Mouse (Mus musculus) kidney, postnatal 10 days (tissue): ENCODE data around the gene Phf20.

ENCODE experiments used
- DNase-seq: peaks from one replicate; pipeline ENCODE4 v3.0.0; 2021; ENCODE audit warnings: mixed read lengths

Gene Phf20

DNA sequence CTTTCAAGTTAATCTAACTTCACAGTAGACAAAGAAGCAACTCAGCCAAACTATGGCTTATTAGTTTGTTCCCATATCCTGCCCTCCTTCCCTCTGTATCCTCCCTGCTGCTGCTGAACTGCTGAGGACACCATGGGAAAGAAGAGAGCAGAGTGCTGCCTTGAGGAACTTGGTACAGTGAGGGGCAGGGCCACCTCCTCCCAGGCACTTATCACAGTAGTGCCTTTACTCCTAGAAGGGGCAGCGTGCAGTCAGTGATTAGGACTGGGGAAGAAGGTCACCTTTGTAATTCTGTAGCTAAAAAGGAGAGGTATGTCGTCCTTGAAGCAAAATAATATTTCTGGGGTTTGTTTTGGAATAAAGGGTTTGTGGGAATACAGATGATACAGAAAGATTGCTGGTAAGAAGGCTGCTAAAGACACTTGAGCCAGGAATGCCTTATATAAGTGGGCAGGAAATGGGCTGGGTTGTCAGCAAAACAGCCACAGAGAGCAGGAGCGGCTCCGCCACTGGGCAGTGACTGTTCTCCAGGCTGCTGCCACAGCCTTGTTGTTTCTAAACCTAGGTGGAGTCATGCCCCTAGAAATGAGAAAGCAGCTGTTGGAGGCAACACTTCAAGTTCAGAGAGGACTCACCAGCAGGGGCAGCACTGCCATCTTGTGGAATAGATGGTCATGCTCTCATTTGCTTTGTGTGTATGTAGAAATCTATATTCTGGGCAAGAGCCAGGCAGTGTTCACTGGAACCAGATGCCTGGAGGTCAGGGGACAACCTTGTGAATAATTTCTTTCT lies 82.2 kb downstream of the Phf20 start:
- peak; percentile 90 for DNase-seq

GRCm38 (mm10) chr2:156281227-156281626 lies 85.0 kb downstream of the Phf20 start:
- no peak for DNase-seq

DNA sequence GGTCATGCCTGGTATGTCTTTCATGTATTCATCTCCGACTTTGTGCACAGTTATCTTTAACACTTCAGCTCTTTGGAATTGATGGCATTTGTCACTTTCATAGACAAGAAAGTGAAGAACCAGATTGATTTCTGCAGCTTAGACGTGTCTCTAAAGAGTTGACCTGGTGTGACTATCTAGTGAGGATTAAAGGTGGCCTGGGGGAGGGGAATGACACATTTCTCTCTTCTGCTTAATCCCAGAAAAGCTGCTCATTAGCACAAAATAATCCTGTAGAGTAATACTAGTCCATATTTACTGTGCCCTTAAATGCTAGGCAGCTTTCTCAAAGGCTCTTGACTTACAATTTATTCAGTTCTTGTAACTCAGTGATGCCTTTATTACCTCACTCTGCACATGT lies 88.9 kb downstream of the Phf20 start:
- no peak for DNase-seq

- DNase-seq: no peak
Observed at GRCm38 (mm10) chr2:156286733-156287132, 90.5 kb downstream of the Phf20 start.

GRCm38 (mm10) chr2:156288222-156288621 lies 92.0 kb downstream of the Phf20 start:
- no peak for DNase-seq

DNA sequence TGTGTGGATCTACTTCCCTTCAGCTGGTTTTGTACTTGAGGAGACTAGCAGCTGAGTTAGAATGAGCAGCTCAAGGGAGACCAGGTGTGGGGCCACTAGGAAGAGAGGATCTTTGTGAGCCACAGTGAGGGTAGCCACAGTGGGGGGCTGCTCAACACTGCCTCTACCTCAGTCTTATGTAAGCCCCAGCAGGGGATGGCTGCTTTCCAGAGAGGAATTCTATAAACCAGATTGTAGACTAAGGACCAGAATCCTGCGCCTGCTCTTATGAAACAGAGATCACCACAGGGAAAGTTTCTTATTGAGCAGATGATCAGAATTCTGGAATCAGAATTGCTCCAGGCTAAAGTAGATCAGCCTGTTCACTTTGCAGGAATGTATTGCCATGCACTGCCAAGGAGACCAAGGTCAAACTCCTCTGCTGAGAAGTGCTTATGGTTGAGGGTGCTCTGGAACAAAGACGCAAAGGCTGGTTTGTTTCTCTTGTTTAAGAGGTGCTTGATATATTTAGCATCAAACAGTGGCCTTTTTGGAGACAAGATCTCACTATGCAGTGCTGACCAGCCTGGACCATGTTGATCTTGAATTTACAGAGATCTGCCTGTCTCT lies 93.4 kb downstream of the Phf20 start:
- no peak for DNase-seq

DNA sequence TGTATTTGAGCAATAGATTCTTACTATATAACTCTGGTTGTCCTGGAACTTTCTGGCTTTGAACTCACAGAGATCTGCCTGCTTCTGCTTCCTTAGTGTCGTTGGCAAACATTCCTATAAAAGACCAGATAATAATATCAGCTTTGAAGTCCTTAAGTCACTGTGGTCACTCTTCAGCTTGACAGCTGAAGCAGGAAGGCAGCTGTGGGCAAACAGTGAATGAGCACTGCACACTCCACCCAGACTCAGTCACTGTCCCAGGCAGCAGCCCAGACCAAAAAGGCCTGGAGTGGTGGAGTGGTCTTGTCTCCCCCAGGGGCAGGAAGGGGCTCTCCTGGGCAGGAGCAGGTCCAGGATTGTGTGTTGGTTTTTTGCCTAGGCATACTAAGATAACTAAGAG lies 95.7 kb downstream of the Phf20 start:
- no peak for DNase-seq

DNA sequence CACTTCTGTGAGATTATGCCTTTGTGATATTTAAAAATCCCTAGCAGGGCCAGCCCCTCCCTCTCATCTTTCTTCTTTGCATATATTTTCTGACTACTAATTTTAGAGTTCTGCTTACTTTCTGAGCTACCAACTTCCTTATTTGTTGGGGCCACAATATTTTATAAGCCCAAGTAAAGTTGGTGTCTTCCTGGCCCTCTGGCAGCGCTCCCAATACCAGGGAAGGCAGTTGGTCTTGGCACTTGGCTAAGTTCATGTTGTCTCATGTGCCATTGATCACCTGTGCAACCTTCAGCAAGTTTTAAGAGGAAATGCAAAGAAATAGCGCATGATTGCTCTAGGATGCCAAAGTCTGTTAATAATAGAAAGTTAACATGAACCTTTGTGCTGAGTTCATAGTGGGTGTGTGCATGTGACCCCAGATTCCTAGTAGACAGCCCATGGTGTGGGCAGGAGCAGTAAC lies 99.4 kb downstream of the Phf20 start:
- DNase-seq: peak; percentile 68

GRCm38 (mm10) chr2:156296190-156296589 lies 99.9 kb downstream of the Phf20 start:
- DNase-seq: no peak

DNA sequence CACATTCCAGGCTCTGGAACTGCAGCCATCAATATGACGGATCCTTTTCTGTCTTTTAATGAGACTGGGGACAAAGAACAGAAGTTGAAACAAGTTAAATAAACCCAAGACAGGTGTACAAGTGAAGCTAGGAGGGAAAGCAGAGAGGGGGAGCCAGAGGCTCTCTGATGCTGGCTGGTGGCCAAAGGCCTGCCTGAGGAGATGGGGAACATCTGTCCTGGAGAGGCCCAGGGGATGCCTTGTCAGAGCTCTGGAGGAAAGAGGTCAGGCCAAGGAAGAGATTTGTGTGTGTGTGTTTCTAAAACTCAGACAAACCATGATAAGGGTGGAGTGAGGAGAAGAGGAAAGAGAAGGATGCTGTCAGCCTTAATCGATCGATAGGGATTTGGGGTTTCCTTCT lies 101.4 kb downstream of the Phf20 start:
- peak; percentile 84 for DNase-seq

DNA sequence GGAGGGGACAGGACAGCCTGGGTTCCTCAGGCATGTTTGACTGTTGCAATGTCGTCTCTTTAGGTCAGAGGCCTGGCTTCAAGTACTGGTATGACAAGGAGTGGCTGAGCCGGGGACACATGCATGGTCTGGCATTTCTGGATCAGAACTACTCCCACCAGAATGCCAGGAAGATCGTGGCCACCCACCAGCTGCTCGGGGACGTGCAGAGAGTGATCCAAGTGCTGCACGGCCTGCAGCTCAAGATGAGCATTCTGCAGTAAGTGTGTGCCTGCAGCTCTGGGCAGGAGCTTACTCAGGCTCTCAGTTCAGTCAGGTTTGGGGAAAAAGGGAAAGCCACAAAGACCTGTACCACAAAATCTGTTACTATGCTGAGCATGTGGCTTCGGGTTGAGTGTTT lies 102.2 kb downstream of the Phf20 start:
- DNase-seq: no peak

DNA sequence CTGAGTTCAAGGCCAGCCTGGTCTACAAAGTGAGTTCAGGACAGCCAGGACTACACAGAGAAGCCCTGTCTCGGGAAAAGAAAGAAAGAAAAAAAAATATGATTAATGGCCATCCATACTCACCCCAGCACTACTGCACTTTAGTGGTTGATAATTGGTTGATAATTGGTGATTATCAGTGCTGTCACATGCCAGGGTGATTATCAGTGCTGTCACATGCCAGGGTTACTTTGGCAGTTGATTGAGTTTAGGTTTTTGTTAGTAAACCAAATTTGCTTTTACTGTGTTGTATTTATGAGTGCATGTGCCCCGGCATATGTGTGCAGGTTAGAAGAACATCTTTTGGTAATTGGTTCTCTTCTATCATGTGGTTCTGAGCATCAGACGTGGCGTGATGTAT lies 105.8 kb downstream of the Phf20 start:
- DNase-seq: no peak

DNA sequence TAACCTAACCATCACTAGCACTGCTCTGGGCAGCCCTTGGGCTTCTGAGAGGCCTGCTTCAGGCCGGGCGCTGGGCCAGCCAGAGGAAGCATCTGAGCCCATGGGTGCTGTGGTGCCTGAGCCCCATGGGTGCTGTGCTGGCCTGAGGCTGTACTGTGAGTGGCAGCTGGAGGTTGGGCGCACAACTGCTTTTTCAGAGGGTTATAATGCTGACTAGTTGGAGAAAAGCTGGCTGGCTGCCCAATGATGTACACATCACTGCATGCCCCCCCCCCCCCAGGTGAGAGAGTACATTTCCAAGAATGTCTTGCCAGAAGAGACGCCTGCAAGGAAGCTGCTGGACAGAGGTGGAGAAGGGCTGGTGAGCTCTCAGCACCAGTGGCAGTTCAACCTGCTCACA lies 108.1 kb downstream of the Phf20 start:
- peak; percentile 77 for DNase-seq

GRCm38 (mm10) chr2:156305818-156306217 lies 109.6 kb downstream of the Phf20 start:
- DNase-seq: no peak

DNA sequence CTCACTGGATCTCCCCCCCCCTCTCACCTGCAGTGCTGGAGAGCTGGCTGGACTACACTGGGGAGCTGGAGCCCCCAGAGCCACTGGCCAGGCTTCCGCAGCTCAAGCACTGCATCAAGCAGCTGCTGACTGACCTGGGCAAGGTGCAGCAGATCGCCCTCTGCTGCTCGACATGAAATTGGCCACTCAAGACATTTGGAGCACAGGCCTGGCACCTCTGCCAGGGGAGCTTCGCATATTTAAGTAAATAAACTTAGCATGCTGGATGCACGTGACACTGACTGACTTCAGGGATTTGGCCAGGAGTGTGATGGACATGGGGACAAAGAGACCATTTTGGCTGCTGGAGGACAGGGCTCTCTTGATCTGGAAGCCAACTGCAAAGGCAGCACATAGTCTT lies 111.0 kb downstream of the Phf20 start:
- peak; percentile 58 for DNase-seq

- no peak for DNase-seq
Observed at GRCm38 (mm10) chr2:156309948-156310347, 113.7 kb downstream of the Phf20 start.

DNA sequence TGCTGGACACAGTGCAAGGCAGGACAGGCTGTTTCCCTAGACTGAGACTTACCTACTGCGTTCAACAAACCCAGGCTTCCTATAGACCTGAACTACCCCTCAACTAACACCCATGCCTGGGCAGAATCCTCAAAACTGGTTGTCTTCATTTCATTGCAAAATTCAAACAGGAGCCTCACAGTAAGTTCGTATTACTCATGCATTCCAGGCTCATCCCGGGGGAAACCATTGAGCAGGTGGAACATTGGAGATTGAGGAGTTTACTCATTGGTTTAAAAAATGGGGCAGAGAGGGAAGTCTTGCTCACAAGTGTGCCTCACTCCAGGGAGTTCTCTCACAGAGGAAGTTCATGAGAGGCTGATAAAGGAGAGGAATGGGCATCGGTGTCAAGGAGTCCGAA lies 114.2 kb downstream of the Phf20 start:
- no peak for DNase-seq

- DNase-seq: no peak
Observed at GRCm38 (mm10) chr2:156310945-156311344, 114.7 kb downstream of the Phf20 start.

DNA sequence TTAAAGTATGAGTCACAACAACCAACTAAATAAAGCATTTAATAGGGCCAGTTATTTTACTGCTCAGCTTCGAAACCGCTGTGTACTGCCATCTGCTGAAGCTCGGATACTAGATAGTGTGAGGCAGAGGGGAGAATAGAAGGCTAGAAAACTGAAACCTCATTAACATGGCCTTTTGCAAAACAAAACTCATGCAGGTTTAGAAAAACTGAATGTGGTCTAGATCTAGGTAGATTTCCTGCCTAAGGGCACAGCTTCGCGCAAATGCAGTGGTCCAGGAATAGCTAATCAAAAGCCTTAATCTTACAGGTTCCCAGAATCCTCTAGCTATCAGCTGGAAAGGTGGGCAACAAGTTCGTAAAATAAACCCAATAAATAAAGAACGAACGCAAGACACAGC lies 115.2 kb downstream of the Phf20 start:
- no peak for DNase-seq

DNA sequence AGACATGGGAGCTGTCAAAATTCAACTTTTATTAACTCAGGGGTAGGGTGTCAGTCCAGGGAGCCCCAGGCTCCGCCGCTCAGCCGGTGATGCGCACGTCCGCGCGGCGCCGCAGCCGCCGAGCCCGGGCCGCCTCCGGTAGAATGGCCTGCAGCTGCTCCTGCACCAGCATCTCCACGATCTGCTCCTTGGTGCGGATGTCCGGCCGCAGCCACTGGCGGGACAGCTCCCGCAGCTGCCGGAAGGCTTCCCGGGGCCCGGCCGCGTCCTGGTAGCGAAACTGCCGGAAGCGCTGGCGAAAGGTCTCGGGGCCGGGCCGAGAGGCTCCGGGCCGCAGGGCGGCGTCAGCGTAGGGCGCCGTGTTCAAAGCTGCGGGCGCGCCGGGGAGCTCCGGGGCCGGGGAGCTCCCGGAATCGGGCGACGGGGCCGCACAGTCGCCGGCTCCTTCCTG lies 115.6 kb downstream of the Phf20 start:
- peak; percentile 86 for DNase-seq

- peak; percentile 90 for DNase-seq
Observed at GRCm38 (mm10) chr2:156312297-156312897, 116.1 kb downstream of the Phf20 start, which contains the start of the genes Cnbd2 and Scand1. Gene Cnbd2, plus strand, starts transcription at chr2:156312299. Gene Scand1, minus strand, starts transcription at chr2:156312704.

DNA sequence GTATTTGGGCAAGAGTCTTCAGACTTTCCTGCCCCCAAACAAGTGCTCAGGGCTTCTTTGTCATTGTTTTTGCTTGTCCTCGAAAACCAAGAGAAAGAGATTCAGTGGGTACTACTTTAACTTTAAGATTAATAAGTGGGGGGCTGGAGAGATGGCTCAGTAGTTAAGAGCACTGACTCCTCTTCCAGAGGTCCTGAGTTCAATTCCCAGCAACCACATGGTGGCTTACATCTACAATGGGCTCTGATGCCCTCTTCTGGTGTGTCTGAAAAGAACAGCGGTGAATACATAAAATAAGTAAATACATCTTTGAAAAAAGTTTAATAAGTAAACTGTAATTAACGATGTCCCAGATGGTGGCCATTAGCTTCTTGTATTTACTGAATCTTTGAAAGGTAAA lies 116.9 kb downstream of the Phf20 start:
- DNase-seq: no peak

DNA sequence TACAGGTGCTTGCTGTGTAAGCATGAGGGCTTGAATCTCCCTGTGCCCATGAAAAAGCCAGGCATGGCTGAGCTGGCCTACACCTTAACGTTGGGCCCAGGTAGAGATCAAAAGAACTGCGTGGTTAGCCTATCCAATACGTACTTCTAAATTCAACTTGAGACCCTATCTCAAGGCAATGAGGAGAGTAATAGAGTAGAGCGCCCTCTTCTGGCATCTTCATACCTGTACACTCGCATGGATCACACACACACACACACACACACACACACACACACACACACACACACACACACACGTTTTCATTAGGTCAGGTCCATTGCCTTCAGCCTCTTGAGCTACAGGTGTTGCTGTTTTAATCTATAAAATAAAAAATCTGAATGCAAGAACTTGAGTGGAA lies 118.5 kb downstream of the Phf20 start:
- no peak for DNase-seq

GRCm38 (mm10) chr2:156318491-156318890 lies 122.2 kb downstream of the Phf20 start:
- no peak for DNase-seq
